Mouse (Mus musculus): ENCODE results near the gene Rgs2.

The Rgs2 gene

DNA sequence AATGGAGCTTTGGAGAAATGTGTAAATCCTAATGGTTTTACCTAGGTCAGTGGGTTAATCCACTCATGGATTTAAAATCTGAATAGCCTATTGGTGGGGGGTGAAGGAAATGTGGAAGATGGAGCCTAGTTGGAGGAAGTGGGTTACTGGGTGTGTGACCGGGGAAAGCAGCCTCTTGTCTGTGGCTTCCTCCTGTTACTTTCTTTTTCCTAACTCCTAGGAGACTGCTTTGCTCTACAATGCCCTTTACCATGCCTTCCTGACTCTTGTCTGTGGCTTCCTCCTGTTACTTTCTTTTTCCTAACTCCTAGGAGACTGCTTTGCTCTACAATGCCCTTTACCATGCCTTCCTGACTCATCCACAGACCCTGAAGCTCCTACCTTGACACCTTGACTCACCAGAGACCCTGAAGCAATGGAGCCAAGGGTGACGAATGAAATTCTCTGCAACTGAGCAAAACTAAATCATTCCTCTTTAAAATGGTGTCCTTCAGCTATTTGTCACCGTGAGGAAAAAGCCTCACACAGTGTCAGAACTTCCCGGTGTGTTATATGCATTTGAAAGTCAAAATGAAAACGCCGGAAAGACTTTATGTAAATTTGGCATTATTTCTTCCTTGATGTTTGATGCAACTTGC lies 18.9 kb downstream of the Rgs2 start:
- no peak for DNase-seq (ENCODE audit: low spot score)

DNA sequence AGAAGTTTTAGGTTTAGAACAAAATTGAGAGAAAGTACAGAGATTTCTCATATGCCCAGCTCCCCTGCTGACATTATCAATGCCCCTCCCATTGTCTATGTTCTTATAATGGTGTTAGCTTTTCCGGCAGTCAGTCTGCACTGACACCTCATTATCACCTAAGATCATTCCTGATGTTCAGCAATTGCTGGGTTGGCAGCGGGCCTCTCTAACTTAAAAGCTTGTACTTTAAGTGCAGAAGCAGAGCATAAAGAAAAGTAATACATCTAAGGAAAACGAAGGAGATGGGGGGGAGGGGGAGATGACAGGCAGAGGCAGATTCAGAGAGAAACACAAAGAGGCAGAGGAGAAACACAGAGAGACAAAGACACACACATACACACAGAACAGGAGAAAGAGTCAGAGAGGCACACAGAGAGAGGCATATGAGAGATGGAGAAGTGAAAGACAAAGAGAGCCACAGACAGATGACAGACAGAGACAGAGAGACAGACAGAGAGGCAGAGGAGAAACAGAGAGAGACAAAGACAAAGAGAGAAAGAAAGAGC lies 21.1 kb downstream of the Rgs2 start:
- no peak for DNase-seq (ENCODE audit: low spot score)

DNA sequence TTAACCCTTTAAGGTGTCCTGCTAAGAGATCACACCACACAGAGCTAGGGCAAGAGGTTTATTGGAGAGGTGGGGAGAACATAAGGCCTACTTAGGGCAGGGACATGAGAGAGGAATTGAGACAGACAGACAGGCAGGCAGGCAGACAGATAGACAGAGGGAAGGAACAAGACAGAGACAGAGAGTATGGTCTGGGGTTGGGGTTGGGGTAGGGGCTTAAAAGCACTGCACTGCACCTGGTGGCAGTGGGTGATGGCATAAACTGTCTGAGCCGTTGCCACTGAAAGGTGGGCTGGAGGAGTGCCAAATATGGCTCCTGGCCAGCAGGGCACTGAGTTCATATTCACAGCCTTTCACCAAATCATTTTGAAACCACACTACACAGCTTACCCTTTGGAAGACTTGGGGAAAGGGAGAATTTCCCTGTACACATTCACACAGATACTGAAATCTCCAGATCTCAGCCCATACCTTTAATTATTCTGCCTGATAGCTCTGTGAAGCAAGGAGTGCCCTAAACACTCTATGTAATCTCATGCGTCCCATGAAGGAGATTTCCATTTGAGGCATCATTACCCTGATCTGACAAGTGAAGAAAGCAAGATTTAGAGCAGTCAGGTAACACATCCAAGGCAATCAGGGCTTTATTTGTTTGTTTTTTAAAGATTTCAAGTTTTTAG lies 21.7 kb downstream of the Rgs2 start:
- no peak for DNase-seq (ENCODE audit: low spot score)

DNA sequence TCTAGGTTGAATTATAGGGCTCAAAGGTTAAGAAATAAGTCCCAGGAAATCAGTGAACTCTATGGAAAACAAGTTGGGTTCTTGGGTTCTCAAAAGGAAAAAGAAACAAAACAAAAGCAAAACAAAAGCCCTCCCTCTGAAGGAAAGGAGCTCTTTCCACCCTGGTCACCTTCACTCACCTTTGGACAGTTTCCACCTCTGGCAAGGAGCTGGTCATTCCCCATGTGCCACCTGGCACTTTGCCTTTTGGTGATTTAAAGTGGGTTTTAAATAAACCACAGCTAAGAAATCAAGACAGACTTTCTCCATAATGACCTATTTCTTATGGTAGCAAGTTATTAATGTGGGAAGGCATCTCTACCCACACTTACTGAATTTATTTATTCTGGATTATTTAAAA lies 23.1 kb downstream of the Rgs2 start:
- DNase-seq (ENCODE audit: low spot score), result no peak

DNA sequence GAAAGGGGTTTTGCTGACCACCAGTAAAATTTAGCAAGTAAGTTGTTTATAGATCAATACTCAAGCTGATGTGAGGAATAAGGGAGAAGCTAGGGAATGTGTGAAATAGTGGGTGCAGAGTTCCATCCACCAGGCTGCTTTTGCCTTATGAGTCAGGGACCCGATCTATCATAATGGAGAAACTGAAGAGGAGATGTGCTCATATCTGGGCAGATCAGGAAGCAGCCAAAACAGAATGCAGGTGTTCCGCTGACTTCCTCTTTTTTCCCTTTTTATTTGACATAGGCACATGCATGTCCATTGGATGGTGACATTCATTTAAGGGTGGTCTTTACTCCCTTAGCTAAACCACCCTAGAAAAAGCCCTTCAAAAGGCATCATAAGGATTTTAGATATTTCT lies 29.3 kb downstream of the Rgs2 start:
- DNase-seq (ENCODE audit: low spot score), result no peak

DNA sequence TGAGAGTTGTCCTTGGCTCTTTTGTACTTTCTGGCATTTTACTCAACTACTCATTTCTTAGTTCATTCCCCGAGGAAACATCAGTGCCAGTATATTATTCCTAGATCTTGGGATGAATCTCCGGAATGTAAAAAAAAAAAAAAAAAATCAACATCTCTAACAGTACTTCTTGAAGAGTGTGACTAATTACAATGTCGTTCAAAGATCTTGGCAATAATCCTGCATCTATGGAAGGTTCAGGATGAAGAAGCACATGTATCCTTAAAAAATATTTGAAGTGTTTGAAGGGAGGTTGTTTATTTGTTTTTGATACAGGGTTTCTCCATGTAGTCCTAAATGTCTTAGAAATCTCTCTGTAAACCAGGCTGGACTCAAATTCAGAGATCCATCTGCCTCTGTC lies 41.7 kb downstream of the Rgs2 start:
- DNase-seq (ENCODE audit: low spot score), result no peak

DNA sequence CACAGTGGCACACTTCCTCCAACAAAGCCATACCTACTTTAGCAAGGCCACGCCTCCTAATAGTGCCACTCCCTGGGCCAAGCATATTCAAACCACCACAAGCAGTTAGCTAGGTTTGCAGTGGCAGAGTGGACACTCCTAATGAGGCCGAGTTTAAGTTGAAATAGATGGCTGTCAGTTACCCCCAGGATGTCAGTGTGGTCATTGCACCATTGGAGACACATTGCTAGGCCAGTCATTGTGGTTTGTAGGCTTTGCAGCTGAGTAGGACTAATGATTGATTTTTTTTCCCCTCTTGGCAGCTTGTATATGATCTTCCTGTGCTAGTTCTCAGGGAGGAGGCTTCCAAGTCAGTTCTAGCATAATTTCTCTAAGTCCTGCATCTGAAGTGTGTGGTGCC lies 43.6 kb downstream of the Rgs2 start:
- DNase-seq (ENCODE audit: low spot score), result no peak

DNA sequence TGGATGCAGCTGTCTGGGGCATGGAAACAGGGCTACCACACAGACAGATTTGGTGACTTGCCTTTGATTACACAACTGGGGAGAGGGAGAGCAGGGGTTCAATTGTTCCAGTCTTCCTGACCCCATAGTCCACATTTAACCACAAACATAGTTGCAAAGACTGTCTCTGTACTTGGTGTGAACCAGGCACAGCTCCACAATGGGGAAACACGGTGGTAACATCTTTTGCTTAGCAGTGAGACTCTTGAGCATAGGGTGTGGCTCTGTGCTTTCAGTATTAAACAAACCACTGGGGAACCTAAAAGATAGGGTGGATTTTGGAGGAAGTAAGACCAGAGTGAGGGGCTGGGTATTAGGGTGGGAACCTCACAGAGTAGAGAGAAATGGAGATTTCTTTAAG lies 47.9 kb downstream of the Rgs2 start:
- no peak for DNase-seq (ENCODE audit: low spot score)

DNA sequence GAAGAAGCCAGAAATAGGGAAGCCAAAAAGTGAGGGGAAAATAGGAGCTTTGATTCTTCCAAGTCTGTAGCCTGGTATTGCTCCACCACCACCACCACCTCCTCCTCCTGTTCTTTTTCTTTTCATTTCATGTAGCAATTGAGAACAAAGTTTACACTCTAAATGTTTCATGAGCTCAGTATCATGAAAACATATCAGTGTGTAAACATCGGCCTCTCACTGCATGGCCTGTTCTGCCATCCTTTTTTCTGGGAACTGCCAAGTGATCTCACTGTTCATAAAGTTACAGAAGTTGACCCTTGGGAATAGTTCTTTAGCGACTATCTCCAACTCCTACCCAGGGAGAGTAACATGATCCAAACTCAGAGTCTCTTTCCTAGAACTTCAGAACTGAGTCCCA lies 51.1 kb downstream of the Rgs2 start:
- DNase-seq (ENCODE audit: low spot score), result no peak
